Mouse (Mus musculus) MEL (cell line): Measurements from ENCODE around the gene Bicdl1.

Source experiments
- CHD1 ChIP-seq: IDR thresholded peaks from 2 replicates; pipeline ENCODE4 v1.6.1; 2012; ENCODE audit warnings: low read depth, mild to moderate bottlenecking, inconsistent platforms, low read length, improper control_type of control experiment
- CTCF ChIP-seq, 3 experiments: IDR thresholded peaks in 2 of 3; conservative IDR thresholded peaks in 1 of 3; 2 replicates each; pipeline ENCODE4 v1.5.1; 2011 to 2012; ENCODE audit warnings: low read length in 3 of 3, low read depth in 2 of 3, mild to moderate bottlenecking in 2 of 3, improper control_type of control experiment in 1 of 3, inconsistent platforms in 1 of 3, mixed read lengths in 1 of 3, moderate library complexity in 1 of 3; ENCODE audit not compliant: control insufficient read depth in 1 of 3, insufficient read depth in 1 of 3, poor library complexity in 1 of 3, severe bottlenecking in 1 of 3
- GABPA ChIP-seq: IDR thresholded peaks from 2 replicates; pipeline ENCODE4 v1.6.1; 2012; ENCODE audit warnings: low read depth, mild to moderate bottlenecking, inconsistent platforms, low read length, improper control_type of control experiment, moderate library complexity
- GATA1 ChIP-seq: IDR thresholded peaks from 2 replicates; pipeline ENCODE4 v1.6.1; 2011; ENCODE audit warnings: low read depth, low read length, improper control_type of control experiment
- JUND ChIP-seq: IDR thresholded peaks from 2 replicates; pipeline ENCODE4 v1.6.1; 2011; ENCODE audit warnings: low read depth, mild to moderate bottlenecking, improper control_type of control experiment, low read length
- NRF1 ChIP-seq: IDR thresholded peaks from 2 replicates; pipeline ENCODE4 v1.6.1; 2014; ENCODE audit warnings: low read depth, mild to moderate bottlenecking, inconsistent platforms, low read length, improper control_type of control experiment, moderate library complexity; ENCODE audit not compliant: poor library complexity, insufficient read depth, severe bottlenecking
- POLR2A ChIP-seq, 2 experiments: IDR thresholded peaks; 2 replicates each; pipeline ENCODE4 v1.6.1; 2011 to 2012; ENCODE audit warnings: low read length in 2 of 2, mild to moderate bottlenecking in 2 of 2, control low read depth in 1 of 2, improper control_type of control experiment in 1 of 2, low read depth in 1 of 2, moderate library complexity in 1 of 2; ENCODE audit not compliant: control insufficient read depth in 1 of 2, insufficient read depth in 1 of 2, poor library complexity in 1 of 2
- TBP ChIP-seq: IDR thresholded peaks from 2 replicates; pipeline ENCODE4 v1.8.0; 2011; ENCODE audit warnings: low read depth, low read length, improper control_type of control experiment
- TCF12 ChIP-seq: IDR thresholded peaks from 2 replicates; pipeline ENCODE4 v1.6.1; 2014; ENCODE audit warnings: low read depth, mild to moderate bottlenecking, inconsistent platforms, low read length, improper control_type of control experiment, moderate library complexity
- UBTF ChIP-seq: IDR thresholded peaks from 2 replicates; pipeline ENCODE4 v1.6.1; 2012; ENCODE audit warnings: low read depth, mild to moderate bottlenecking, inconsistent platforms, low read length, improper control_type of control experiment, moderate library complexity, borderline replicate concordance; ENCODE audit not compliant: insufficient read depth

- no peak for TF ChIP-seq GABPA
- no peak for TF ChIP-seq NRF1
- TF ChIP-seq POLR2A (IDR thresholded peaks at IDR 0.05; ENCODE audit: control insufficient read depth in 1 of 2, insufficient read depth in 1 of 2, low read depth in 1 of 2, low read length in 2 of 2, poor library complexity in 1 of 2) = no peak
- TF ChIP-seq CTCF (IDR thresholded peaks at IDR 0.05 in 2 of 3, conservative IDR thresholded peaks at IDR 0.05 in 1 of 3; ENCODE audit: control insufficient read depth in 1 of 3, insufficient read depth in 1 of 3, low read depth in 2 of 3, low read length in 3 of 3, poor library complexity in 1 of 3, severe bottlenecking in 1 of 3) = peak; percentile 24 to 43 (median 38); a peak in 5 of 6 replicates
- no peak for TF ChIP-seq GATA1
- no peak for TF ChIP-seq CHD1
- no peak for TF ChIP-seq JUND
- no peak for TF ChIP-seq UBTF
- TF ChIP-seq TCF12 = no peak
- no peak for TF ChIP-seq TBP
Observed at GRCm38 (mm10) chr5:115770048-115770447, 38.6 kb upstream of the Bicdl1 start.
